Mouse (Mus musculus) midbrain, postnatal 0 days (tissue): Measurements from ENCODE around the gene Cpne8. TPM values are rescaled to one million over a fixed set of nuclear protein-coding genes. Genes with fewer than 3 reads are reported as not detected.

ENCODE experiments used
- ATAC-seq: fragments of 200-750 bp; cut with Nextera tagmentation; 2 replicates; pipeline ENCODE4 v1.8.0; 2017; ENCODE audit warnings: moderate number of reproducible peaks, mild to moderate bottlenecking, moderate TSS enrichment, moderate library complexity; ENCODE audit not compliant: low FRiP score
- DNase-seq: peaks from one replicate; pipeline ENCODE4 v3.0.0-alpha.2; 2015; ENCODE audit warnings: low spot score
- H3K27ac ChIP-seq: fragments of 300-500 bp; sonication (generic); 2 replicates; pipeline ENCODE4 v1.5.1; 2014; ENCODE audit warnings: low read depth, mild to moderate bottlenecking, low read length, mixed read lengths
- H3K27me3 ChIP-seq: fragments of 300-500 bp; sonication (generic); 2 replicates; pipeline ENCODE4 v1.6.1; 2014; ENCODE audit warnings: low read length, control low read depth, mixed read lengths; ENCODE audit not compliant: insufficient read depth
- H3K36me3 ChIP-seq: fragments of 300-500 bp; sonication (generic); 2 replicates; pipeline ENCODE4 v1.6.1; 2014; ENCODE audit warnings: low read length, control low read depth, mixed read lengths; ENCODE audit not compliant: insufficient read depth
- H3K4me1 ChIP-seq: fragments of 300-500 bp; sonication (generic); 2 replicates; pipeline ENCODE4 v1.6.1; 2014; ENCODE audit warnings: mild to moderate bottlenecking, control low read depth, antibody characterized with exemption, low read length, mixed read lengths; ENCODE audit not compliant: insufficient read depth
- H3K4me2 ChIP-seq: fragments of 300-500 bp; sonication (generic); 2 replicates; pipeline ENCODE4 v1.6.1; 2014; ENCODE audit warnings: low read depth, mild to moderate bottlenecking, low read length, mixed read lengths; ENCODE audit not compliant: poor library complexity, severe bottlenecking
- H3K4me3 ChIP-seq: fragments of 300-500 bp; sonication (generic); 2 replicates; pipeline ENCODE4 v1.5.1; 2014; ENCODE audit warnings: low read depth, mild to moderate bottlenecking, low read length, moderate library complexity
- H3K9ac ChIP-seq: fragments of 300-500 bp; sonication (generic); replicated peaks from 2 replicates; pipeline ENCODE4 v1.6.1; 2014; ENCODE audit warnings: mild to moderate bottlenecking, low read length, moderate library complexity, mixed read lengths; ENCODE audit not compliant: poor library complexity, severe bottlenecking
- H3K9me3 ChIP-seq: fragments of 300-500 bp; sonication (generic); 2 replicates; pipeline ENCODE4 v1.6.1; 2016; ENCODE audit warnings: low read length, control low read depth
- CTCF ChIP-seq: IDR thresholded peaks from 2 replicates; pipeline ENCODE4 v1.5.1; 2016; ENCODE audit warnings: antibody characterized with exemption, mild to moderate bottlenecking
- WGBS: fragments of 180-500 bp; shearing (Covaris S2); extraction: QIAGEN DNeasy Blood & Tissue Kit; methylation state at CpG from one replicate; pipeline ENCODE4 v1.1.7; 2014; 5-methylcytosine and 5-hydroxymethylcytosine counted together
- polyA plus RNA-seq: library from polyadenylated mRNA; unstranded; fragments of >200 nt; fragmentation: Nextera tagmentation; extraction: Ambion mirVana; gene quantifications from 2 replicates; pipeline ENCODE4 v1.2.1, GENCODE M21; 2015
- total RNA-seq: library from RNA; depleted of rRNA; stranded (reverse); fragments of >200 nt; gene quantifications from 2 replicates; pipeline ENCODE4 v1.2.3, GENCODE M21; 2014

Gene Cpne8
- total and polyA plus RNA-seq, 2 experiments from 2014 or later, result 10.0 to 18.1 TPM

DNA sequence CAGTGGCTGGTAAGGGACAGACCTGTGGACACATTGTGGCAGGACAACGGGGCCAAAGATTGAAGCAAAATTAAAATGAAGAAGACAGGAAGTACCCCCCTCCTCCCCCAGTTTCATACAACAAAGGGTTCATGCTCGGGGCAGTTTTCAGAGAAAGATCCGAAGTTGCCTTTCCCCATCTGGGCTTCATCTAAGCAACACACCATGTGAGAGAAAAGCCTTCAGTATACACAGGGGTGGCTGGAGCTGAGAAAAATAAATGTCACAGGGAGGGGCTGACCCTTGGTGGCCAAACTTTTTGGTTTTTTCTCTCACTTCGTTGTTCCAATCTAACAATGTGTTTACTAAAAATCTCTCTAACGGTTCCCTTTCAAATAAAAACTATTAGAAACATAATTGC, 135.8 kb downstream of the Cpne8 start:
- Histone ChIP-seq H3K36me3 (no peaks in the 10 kb centered on the region), H3K9ac (no peak overlapping the region), H3K4me1 (no peaks in the 10 kb centered on the region), H3K4me2 (no peak overlapping the region), H3K27me3 (no peaks in the 10 kb centered on the region), H3K9me3 (no peaks in the 10 kb centered on the region), H3K27ac (no peak overlapping the region), H3K4me3 (no peak overlapping the region)
- no peak for TF ChIP-seq CTCF
- ATAC-seq (no peak), DNase-seq (no peak)
- 70% methylated on average over 5 of the region's 5 CpGs for WGBS

GRCm38 (mm10) chr15:90542126-90542525, 137.1 kb downstream of the Cpne8 start:
- H3K9me3 ChIP-seq, result no peaks in the 10 kb centered on the region
- ATAC-seq (no peak), DNase-seq (no peak)
- no peaks in the 10 kb centered on the region for H3K36me3 ChIP-seq
- H3K4me3 ChIP-seq, result no peak overlapping the region
- no peak for TF ChIP-seq CTCF
- no peak overlapping the region for H3K27ac ChIP-seq
- no peak overlapping the region for H3K4me2 ChIP-seq
- no peaks in the 10 kb centered on the region for H3K4me1 ChIP-seq
- no peaks in the 10 kb centered on the region for H3K27me3 ChIP-seq
- no peak overlapping the region for H3K9ac ChIP-seq

DNA sequence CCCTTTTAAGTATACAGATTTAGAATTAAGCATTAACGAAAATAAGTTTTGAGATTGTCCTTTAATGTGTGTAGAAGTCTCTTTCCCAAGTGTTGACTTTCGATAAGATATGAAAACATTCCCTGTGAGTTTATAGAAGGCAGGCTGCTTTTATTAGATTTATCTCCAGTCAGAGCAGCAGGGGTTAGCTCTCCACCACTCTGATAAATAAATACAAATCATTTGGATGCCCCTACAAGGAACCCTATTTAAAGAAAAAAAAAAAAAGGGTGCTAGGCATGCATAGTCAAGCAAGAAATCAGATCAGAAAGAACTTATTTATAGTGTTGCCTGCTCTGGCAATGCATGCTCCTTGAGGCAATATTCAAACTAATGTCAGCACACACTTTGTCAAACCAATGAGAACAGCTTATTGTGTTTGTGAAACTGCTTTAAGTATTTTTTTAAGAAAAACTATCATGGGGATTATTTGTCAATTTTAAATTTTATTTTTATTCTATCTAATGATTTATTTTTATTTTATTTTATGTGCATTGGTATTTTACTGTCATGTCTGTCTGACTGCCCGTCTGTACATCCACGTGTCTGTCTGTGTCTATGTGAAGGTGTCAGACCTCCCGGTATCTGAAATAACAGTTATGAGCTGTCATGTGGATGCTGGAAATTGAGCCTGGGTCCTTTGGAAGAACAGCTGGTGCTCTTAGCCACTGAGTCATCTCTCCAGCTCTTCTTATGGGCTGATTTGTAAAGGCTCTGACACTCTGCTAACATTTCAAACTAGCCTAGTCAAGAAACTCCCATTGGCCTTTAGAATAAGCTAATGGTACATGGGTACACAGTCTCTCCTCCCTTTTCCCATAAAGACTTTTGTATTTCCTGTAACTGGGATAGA, 142.7 kb downstream of the Cpne8 start:
- no peak for ATAC-seq
- TF ChIP-seq CTCF, result no peak

DNA sequence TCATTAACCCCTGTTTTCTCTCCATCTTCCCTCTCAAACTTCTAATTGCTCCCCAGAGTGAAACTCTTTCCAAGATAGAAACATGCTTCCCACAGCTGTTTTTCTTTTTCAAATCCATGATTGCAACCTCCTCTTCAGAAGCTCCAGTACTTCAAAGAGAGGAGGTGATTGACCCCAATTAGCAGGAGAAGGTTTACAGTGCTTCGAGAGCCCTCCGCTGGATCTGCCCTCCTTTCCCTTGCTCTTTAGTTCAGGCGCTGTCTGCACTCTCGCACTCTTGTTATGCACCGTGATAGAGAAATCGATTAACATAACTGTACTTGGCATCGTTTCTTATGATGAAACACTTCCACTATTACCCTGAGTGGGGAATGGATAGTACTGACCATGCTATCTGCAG, 143.5 kb downstream of the Cpne8 start:
- DNase-seq, result peak; percentile 5
- Histone ChIP-seq H3K9ac (no peak overlapping the region), H3K27me3 (no peaks in the 10 kb centered on the region), H3K36me3 (no peaks in the 10 kb centered on the region), H3K4me3 (no peak overlapping the region), H3K27ac (no peak overlapping the region), H3K4me2 (no peak overlapping the region), H3K4me1 (no peaks in the 10 kb centered on the region), H3K9me3 (no peaks in the 10 kb centered on the region)
- 54% methylated on average over 7 of the region's 7 CpGs for WGBS
- no peak for TF ChIP-seq CTCF
- no peak for ATAC-seq

More for the DNA sequence above, 142.7 kb downstream of the Cpne8 start:
- Histone ChIP-seq H3K4me3 (no peak overlapping the region), H3K9me3 (no peaks in the 10 kb centered on the region), H3K36me3 (no peaks in the 10 kb centered on the region), H3K27me3 (no peaks in the 10 kb centered on the region), H3K27ac (no peak overlapping the region), H3K4me2 (no peak overlapping the region), H3K4me1 (no peaks in the 10 kb centered on the region), H3K9ac (no peak overlapping the region)
- no peak for DNase-seq
- WGBS, result 77% methylated on average over 5 of the region's 5 CpGs

DNA sequence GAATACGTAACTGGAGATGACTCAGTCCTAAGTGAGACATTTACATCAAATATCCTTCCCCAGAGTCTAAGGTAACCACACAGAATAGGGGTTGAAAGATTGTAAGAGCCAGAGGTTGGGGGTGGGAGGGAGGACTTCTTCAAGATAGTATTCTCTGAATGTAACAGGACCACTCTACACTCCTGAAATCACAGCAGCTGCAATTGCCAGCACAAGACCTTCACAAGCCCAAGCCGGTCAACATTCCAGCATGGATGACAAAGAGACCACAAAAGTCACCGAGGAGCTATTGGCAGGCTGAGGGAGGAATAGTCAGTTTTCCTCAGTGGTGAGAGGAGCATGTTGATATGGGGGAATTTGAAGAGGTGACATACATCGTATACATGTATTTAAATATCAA, 166.5 kb downstream of the Cpne8 start:
- DNase-seq, result no peak

GRCm38 (mm10) chr15:90497080-90497479, 182.2 kb downstream of the Cpne8 start:
- no peak for TF ChIP-seq CTCF
- Histone ChIP-seq H3K36me3 (no peaks in the 10 kb centered on the region), H3K4me1 (no peaks in the 10 kb centered on the region), H3K9me3 (no peaks in the 10 kb centered on the region), H3K27ac (no peak overlapping the region), H3K27me3 (no peaks in the 10 kb centered on the region), H3K4me2 (no peak overlapping the region), H3K9ac (no peak overlapping the region), H3K4me3 (no peak overlapping the region)
- 90% methylated on average over 3 of the region's 3 CpGs for WGBS
- ATAC-seq (no peak), DNase-seq (no peak)

More for the DNA sequence above, 166.5 kb downstream of the Cpne8 start:
- Histone ChIP-seq H3K27ac (no peak overlapping the region), H3K4me3 (no peak overlapping the region), H3K4me1 (no peaks in the 10 kb centered on the region), H3K9me3 (no peaks in the 10 kb centered on the region), H3K27me3 (no peaks in the 10 kb centered on the region), H3K4me2 (no peak overlapping the region), H3K9ac (no peak overlapping the region), H3K36me3 (no peaks in the 10 kb centered on the region)
- no peak for ATAC-seq
- TF ChIP-seq CTCF, result no peak
- WGBS, result 94% methylated on average over 4 of the region's 4 CpGs
